Mouse (Mus musculus) MEL (cell line): ENCODE measurements around the gene Pknox1.

ENCODE experiments used
- CTCF ChIP-seq, 3 experiments: IDR thresholded peaks in 2 of 3; conservative IDR thresholded peaks in 1 of 3; 2 replicates each; pipeline ENCODE4 v1.5.1; 2011 to 2012; ENCODE audit warnings: low read length in 3 of 3, low read depth in 2 of 3, mild to moderate bottlenecking in 2 of 3, improper control_type of control experiment in 1 of 3, inconsistent platforms in 1 of 3, mixed read lengths in 1 of 3, moderate library complexity in 1 of 3; ENCODE audit not compliant: control insufficient read depth in 1 of 3, insufficient read depth in 1 of 3, poor library complexity in 1 of 3, severe bottlenecking in 1 of 3
- ELF1 ChIP-seq: IDR thresholded peaks from 2 replicates; pipeline ENCODE4 v1.6.1; 2014; ENCODE audit warnings: low read depth, mild to moderate bottlenecking, inconsistent platforms, low read length, improper control_type of control experiment, moderate library complexity
- MAZ ChIP-seq: IDR thresholded peaks from 2 replicates; pipeline ENCODE4 v1.6.1; 2012; ENCODE audit warnings: low read depth, mild to moderate bottlenecking, inconsistent platforms, low read length, improper control_type of control experiment
- MYC ChIP-seq: IDR thresholded peaks from 2 replicates; pipeline ENCODE4 v1.6.1; 2011; ENCODE audit warnings: low read depth, mild to moderate bottlenecking, low read length, improper control_type of control experiment, moderate library complexity
- POLR2A ChIP-seq, 2 experiments: IDR thresholded peaks; 2 replicates each; pipeline ENCODE4 v1.6.1; 2011 to 2012; ENCODE audit warnings: low read length in 2 of 2, mild to moderate bottlenecking in 2 of 2, control low read depth in 1 of 2, improper control_type of control experiment in 1 of 2, low read depth in 1 of 2, moderate library complexity in 1 of 2; ENCODE audit not compliant: control insufficient read depth in 1 of 2, insufficient read depth in 1 of 2, poor library complexity in 1 of 2

DNA sequence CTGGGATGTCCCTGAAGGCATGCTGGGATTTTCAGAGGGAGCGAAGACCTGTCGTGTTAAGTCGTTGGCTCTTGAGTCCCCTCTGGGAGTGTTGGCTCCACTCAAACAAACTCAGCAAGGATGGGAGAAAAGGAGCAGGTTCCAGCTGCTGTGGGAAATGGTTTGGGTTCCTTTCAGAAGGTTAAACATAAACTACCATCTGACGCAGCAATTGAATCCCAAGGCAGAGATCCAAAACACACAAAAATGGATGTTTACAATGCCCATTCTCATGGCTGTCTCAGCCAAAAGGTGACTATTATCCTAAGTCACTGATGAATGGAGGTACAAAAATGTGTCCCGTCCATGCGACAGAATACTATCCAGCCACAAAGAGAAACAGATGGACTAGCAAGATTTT is 68.5 kb downstream of the Pknox1 start:
- no peak for TF ChIP-seq POLR2A (IDR thresholded peaks at IDR 0.05; ENCODE audit: control insufficient read depth in 1 of 2, insufficient read depth in 1 of 2, low read depth in 1 of 2, low read length in 2 of 2, poor library complexity in 1 of 2)
- TF ChIP-seq MAZ: no peak
- TF ChIP-seq ELF1: no peak
- no peak for TF ChIP-seq CTCF (IDR thresholded peaks at IDR 0.05 in 2 of 3, conservative IDR thresholded peaks at IDR 0.05 in 1 of 3; ENCODE audit: control insufficient read depth in 1 of 3, insufficient read depth in 1 of 3, low read depth in 2 of 3, low read length in 3 of 3, poor library complexity in 1 of 3, severe bottlenecking in 1 of 3)
- no peak for TF ChIP-seq MYC
